Mouse (Mus musculus): Measurements from ENCODE around the gene Gpc4.

Gene Gpc4

DNA sequence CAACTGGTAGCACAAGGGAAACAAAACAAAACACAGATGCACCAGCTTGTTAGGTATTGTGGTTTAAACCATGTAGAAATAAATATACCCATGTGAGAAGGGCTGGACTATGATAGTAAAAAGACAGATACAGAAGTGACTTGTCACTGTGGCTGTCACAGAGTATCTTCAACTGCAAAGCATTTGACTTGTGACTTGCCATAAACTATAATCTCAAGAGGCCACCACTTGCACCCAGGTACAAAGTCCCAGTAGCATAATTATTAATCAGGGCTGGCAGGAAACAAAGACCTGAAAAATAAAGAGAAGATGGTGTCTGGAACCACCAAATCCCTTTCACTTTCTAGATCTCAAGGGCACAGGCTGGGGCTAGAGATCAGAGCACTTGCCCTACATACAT is 19.5 kb downstream of the Gpc4 start:
- DNase-seq (ENCODE audit: low spot score), result no peak

DNA sequence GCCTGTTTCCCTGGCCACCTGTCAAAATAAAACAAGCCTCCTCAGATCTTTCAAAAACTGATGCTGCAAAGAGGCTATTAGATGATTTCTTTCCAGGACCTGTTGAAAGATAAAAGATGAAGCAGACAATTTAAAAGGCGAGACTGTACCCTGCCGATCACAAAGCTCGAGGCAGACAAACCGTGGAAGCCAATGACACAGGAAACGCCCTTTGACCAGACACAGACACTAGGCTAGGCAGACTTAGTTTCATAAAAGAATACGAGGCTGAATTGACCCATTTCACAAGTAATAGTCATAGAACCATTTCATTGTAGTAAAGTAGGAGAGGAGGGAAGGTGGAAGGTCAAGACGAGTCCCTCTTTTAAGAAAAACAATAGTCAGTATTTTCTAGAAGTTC is 20.6 kb downstream of the Gpc4 start:
- no peak for DNase-seq (ENCODE audit: low spot score)

DNA sequence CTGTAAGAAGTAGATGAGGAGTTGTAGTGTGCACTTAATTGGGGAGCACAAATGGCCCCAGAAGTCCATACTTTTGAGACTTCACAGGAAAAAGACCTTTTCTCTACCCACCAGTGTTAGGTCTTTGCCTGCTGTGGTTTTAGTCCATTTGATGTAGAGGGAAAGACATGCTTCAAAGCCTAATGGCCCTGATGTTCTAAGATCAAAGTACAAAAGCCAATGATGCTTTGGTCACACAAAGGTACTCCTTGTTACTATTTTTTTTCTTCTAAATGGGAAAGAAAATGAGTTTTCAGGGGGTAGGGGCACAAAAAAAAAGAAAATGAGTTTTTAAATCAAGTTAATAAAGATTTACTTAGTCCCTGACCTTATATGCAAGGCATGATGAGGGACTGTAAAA is 24.7 kb downstream of the Gpc4 start:
- no peak for DNase-seq (ENCODE audit: low spot score)

DNA sequence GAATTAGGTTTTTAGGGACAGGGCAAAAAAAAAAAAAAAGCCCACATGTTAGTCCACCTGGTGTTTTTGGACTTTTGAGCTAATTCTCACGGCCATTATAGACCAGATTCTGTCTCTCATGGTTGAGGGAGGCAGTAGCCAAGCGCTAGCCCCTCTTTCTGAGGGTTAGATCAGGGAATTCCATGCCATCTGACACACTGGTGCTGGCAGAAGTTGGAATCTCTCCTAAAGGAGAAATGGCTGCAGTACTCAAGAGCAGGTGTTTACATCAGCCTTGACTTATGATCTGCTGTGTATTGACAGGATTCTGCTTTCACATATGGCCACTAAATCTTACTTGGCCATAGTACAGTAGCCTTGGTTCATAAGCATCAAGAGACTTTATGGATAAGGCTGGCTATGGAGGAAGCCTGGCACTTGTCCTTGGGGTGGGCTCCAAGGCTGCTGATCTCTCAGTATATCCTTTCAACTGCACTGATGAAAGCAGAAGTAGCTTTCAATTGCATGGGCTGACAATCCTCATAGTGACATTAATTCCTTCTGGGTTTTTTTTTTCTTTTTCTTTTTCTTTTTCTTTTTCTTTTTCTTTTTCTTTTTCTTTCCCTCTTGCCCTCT is 26.5 kb downstream of the Gpc4 start:
- DNase-seq (ENCODE audit: low spot score), result no peak

DNA sequence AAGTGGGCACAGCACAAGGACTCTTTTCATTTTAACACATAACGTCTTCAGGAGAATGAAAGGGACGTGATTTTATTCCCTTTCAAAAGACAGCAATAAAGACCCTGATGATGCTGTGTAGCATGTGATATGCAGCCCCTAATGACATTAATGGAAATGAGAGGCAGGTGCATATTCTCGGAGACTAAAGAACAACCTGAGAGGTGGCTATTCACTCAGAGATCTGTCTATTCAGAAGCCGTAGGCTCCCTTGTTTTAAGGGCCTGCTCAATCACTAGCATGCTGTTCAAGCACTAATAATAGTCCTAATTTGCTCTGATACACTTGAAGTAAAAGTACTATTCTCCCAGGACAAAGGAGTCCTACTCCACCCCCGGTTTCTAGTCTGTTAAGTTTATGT is 27.0 kb downstream of the Gpc4 start:
- DNase-seq (ENCODE audit: low spot score), result no peak

DNA sequence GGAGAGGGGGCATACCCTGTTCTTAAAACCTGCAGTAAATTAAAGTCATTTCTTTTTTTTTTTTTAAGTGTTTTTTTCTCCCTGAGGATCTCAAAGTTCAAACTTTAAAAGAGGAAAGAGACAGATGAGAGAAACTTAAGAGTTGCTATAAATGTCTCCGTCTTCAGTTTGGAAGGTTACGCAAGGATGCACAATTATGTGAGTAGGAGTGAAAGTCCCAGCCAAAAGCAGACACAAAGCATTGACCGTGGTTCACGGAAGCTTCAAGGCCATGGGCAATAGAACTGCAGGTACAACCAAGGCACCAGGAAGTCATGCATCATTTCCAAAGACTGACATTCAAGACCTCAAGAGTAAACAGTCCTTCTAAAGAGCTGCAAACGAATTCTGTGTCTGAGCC is 28.5 kb downstream of the Gpc4 start:
- DNase-seq (ENCODE audit: low spot score), result no peak

DNA sequence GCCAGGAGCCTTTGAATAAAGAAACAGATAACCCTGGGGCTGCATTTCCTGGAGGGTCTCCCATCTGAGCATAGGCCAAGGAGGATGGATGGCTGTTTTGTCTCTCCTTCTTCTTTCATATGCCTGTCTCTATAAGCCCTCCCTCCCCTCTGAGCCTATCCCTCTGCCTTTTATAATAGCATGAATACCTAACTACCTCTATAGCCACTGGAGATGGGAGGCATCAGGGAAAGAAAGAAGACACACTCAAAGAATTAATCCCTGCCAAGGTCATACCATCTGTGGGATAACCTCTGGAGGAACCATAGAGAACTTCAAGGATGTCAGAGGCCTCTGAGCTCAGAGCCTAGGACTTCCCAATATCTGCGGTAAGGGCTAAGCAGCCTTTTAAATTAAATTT is 35.4 kb downstream of the Gpc4 start:
- no peak for DNase-seq (ENCODE audit: low spot score)

GRCm38 (mm10) chrX:52128794-52129193 is 36.3 kb downstream of the Gpc4 start:
- DNase-seq (ENCODE audit: low spot score), result no peak

- DNase-seq (ENCODE audit: low spot score), result no peak
These were observed 51.4 kb downstream of the Gpc4 start for GRCm38 (mm10) chrX:52113651-52114050.

GRCm38 (mm10) chrX:52109663-52110062 is 55.4 kb downstream of the Gpc4 start:
- no peak for DNase-seq (ENCODE audit: low spot score)

- DNase-seq (ENCODE audit: low spot score), result no peak
These were observed 56.1 kb downstream of the Gpc4 start for GRCm38 (mm10) chrX:52108966-52109365.

GRCm38 (mm10) chrX:52103771-52104170 is 61.3 kb downstream of the Gpc4 start:
- DNase-seq (ENCODE audit: low spot score), result no peak

- no peak for DNase-seq (ENCODE audit: low spot score)
These were observed 63.1 kb downstream of the Gpc4 start for GRCm38 (mm10) chrX:52101940-52102339.

DNA sequence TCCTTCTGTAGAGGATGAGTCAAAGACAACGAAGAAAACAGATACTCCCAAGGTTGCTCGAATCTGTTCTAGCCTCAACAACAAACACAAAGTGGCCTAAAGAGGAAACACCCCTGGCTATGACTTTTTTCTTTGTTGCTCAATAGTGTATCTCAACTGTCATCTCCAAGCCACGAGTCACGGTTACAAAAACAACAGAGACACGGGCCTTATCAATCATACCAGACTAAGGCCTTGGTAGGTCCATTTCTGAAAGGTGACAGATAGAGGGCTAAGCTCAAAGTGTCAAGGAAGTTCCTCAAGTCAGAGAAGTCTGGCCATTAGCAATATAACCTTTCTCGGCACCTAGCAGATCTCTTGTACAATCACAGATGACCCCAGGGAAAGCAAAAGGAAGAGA is 63.6 kb downstream of the Gpc4 start:
- DNase-seq (ENCODE audit: low spot score), result no peak

GRCm38 (mm10) chrX:52087726-52088348 is 77.2 kb downstream of the Gpc4 start:
- DNase-seq (ENCODE audit: low spot score), result peak; percentile 63

- no peak for DNase-seq (ENCODE audit: low spot score)
These were observed 78.0 kb downstream of the Gpc4 start for GRCm38 (mm10) chrX:52086885-52087573.

DNA sequence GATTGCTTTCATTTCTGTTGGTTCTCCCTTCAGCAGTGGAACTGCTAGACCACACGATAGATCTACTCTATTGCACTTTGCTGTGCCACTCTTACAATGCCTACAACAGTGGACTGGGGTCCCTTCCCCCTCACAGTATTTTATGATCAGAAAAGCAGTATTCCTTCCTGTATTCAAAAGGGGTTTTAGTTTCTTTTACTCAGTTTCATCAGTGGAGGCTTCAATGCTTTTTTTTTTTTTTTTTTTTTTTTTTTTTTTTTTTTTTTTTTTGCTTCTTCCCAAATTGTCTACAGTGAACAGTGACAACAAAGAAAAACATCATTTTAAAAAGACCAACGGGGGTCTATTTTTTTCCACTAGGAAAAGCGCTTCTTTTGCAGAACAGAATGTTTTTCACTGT is 81.5 kb downstream of the Gpc4 start:
- no peak for DNase-seq (ENCODE audit: low spot score)

DNA sequence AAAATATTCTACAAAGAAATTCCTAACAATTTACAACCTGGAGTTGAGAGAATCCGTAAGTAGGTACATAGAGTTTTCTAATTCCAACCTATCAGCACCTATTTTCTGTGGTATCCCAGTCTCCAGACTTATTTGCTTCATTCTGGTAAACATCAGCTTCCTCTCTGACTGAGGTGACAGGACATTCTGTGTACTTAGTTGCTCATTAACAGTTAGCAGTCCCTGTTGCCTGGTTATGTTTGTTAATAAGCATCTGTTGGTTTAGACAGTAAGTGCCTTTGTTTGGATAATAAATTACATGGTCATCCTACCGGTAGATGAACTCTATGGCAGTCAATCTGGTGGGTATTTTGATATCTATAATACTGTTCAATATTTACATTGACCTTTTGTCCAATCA is 92.6 kb downstream of the Gpc4 start:
- no peak for DNase-seq (ENCODE audit: low spot score)

DNA sequence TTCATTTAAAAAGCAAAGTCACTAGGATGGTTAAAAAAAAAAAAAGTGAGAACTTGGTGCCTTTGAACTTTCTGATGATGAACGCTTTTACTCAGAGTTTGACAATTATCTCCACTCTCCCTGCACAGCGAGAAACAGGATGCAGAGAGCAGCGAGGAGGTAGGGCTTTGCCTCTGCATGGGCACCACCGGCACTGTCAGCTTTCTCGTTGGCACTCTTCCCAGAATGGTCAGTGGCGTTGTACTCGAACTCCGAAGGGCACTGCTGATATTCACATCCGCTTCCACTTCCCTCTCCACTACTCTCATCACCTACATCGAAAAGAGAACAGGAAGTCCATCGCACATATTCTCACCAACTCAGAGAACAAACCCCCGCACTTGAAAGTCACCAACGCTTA is 111.6 kb downstream of the Gpc4 start:
- DNase-seq (ENCODE audit: low spot score), result no peak

- DNase-seq (ENCODE audit: low spot score), result no peak
These were observed 113.0 kb downstream of the Gpc4 start for GRCm38 (mm10) chrX:52052011-52052410.

GRCm38 (mm10) chrX:52050941-52051340 is 114.1 kb downstream of the Gpc4 start:
- DNase-seq (ENCODE audit: low spot score), result no peak

- DNase-seq (ENCODE audit: low spot score), result no peak
These were observed 125.2 kb downstream of the Gpc4 start for GRCm38 (mm10) chrX:52039875-52040274.

GRCm38 (mm10) chrX:52030146-52030545 is 134.9 kb downstream of the Gpc4 start:
- DNase-seq (ENCODE audit: low spot score), result no peak

GRCm38 (mm10) chrX:52017660-52018059 is 147.4 kb downstream of the Gpc4 start:
- peak; percentile 35 for DNase-seq (ENCODE audit: low spot score)
